Mouse (Mus musculus): ENCODE measurements around the gene Gnai3.
A peak's percentile ranks its signal among the peaks of the same experiment; 100 is the strongest.

Gene Gnai3

GRCm38 (mm10) chr3:108164091-108164490 is 18.1 kb upstream of the Gnai3 start:
- no peak for DNase-seq (ENCODE audit: low spot score)

GRCm38 (mm10) chr3:108158383-108159037 is 12.6 kb upstream of the Gnai3 start:
- DNase-seq (ENCODE audit: low spot score): no peak

- no peak for DNase-seq (ENCODE audit: low spot score)
These were observed 8.7 kb upstream of the Gnai3 start, which contains the start of gene Gpr61 for GRCm38 (mm10) chr3:108154656-108155055. Gene Gpr61, minus strand, starts transcription at chr3:108154882.

GRCm38 (mm10) chr3:108152290-108152689 is 6.3 kb upstream of the Gnai3 start:
- no peak for DNase-seq (ENCODE audit: low spot score)

- peak; percentile 93 for DNase-seq (ENCODE audit: low spot score)
These were observed 1.7 kb upstream of the Gnai3 start for GRCm38 (mm10) chr3:108147386-108148235.

GRCm38 (mm10) chr3:108146671-108147070 is 725 bp upstream of the Gnai3 start:
- no peak for DNase-seq (ENCODE audit: low spot score)

GRCm38 (mm10) chr3:108140786-108141185 is 5.2 kb downstream of the Gnai3 start:
- DNase-seq (ENCODE audit: low spot score): no peak

- DNase-seq (ENCODE audit: low spot score): no peak
These were observed 6.8 kb downstream of the Gnai3 start for GRCm38 (mm10) chr3:108139113-108139512.

- DNase-seq (ENCODE audit: low spot score): no peak
These were observed 11.2 kb downstream of the Gnai3 start for GRCm38 (mm10) chr3:108134701-108135100.

- DNase-seq (ENCODE audit: low spot score): no peak
These were observed 13.5 kb downstream of the Gnai3 start for GRCm38 (mm10) chr3:108132484-108132883.

- no peak for DNase-seq (ENCODE audit: low spot score)
These were observed 14.1 kb downstream of the Gnai3 start for GRCm38 (mm10) chr3:108131821-108132220.

GRCm38 (mm10) chr3:108131216-108131615 is 14.7 kb downstream of the Gnai3 start:
- no peak for DNase-seq (ENCODE audit: low spot score)

- DNase-seq (ENCODE audit: low spot score): no peak
These were observed 16.1 kb downstream of the Gnai3 start for GRCm38 (mm10) chr3:108129804-108130203.

GRCm38 (mm10) chr3:108129367-108129766 is 16.6 kb downstream of the Gnai3 start:
- DNase-seq (ENCODE audit: low spot score): no peak

GRCm38 (mm10) chr3:108128520-108128919 is 17.4 kb downstream of the Gnai3 start:
- no peak for DNase-seq (ENCODE audit: low spot score)

GRCm38 (mm10) chr3:108126327-108126726 is 19.6 kb downstream of the Gnai3 start:
- DNase-seq (ENCODE audit: low spot score): no peak

- no peak for DNase-seq (ENCODE audit: low spot score)
These were observed 21.8 kb downstream of the Gnai3 start for GRCm38 (mm10) chr3:108124131-108124530.

- no peak for DNase-seq (ENCODE audit: low spot score)
These were observed 22.7 kb downstream of the Gnai3 start for GRCm38 (mm10) chr3:108123242-108123641.

- DNase-seq (ENCODE audit: low spot score): no peak
These were observed 24.8 kb downstream of the Gnai3 start for GRCm38 (mm10) chr3:108121101-108121500.

GRCm38 (mm10) chr3:108117465-108117864 is 28.5 kb downstream of the Gnai3 start:
- DNase-seq (ENCODE audit: low spot score): no peak

GRCm38 (mm10) chr3:108113591-108114289 is 32.2 kb downstream of the Gnai3 start:
- DNase-seq (ENCODE audit: low spot score): no peak

- DNase-seq (ENCODE audit: low spot score): no peak
These were observed 33.3 kb downstream of the Gnai3 start for GRCm38 (mm10) chr3:108112666-108113065.

GRCm38 (mm10) chr3:108112246-108112645 is 33.7 kb downstream of the Gnai3 start:
- no peak for DNase-seq (ENCODE audit: low spot score)

Data from testis, postnatal 10 days (tissue).